Mouse (Mus musculus) intestine, embryonic 14.5 days (tissue): ENCODE results near the gene Adssl1. TPM values are rescaled to one million over a fixed set of nuclear protein-coding genes. Genes with fewer than 3 reads are reported as not detected.
A peak's percentile ranks its signal among the peaks of the same experiment; 100 is the strongest.

Experiments used
- ATAC-seq: fragments of 200-750 bp; cut with Nextera tagmentation; replicated peaks from 2 replicates; pipeline ENCODE4 v1.8.0; 2017; ENCODE audit warnings: low read depth, moderate number of reproducible peaks, moderate TSS enrichment, moderate library complexity; ENCODE audit not compliant: low FRiP score, low TSS enrichment
- DNase-seq: peaks from one replicate; pipeline ENCODE4 v3.0.0-alpha.2; 2018; ENCODE audit warnings: low spot score
- H3K27ac ChIP-seq: fragments of 300-500 bp; sonication (generic); 2 replicates; pipeline ENCODE4 v1.5.1; 2014; ENCODE audit warnings: low read depth, mild to moderate bottlenecking, control low read depth
- H3K27me3 ChIP-seq: fragments of 300-500 bp; sonication (generic); replicated peaks from 2 replicates; pipeline ENCODE4 v1.6.1; 2014; ENCODE audit warnings: low read length, control low read depth; ENCODE audit not compliant: control insufficient read depth, insufficient read depth
- H3K36me3 ChIP-seq: fragments of 300-500 bp; sonication (generic); 2 replicates; pipeline ENCODE4 v1.6.1; 2014; ENCODE audit warnings: low read length, control low read depth; ENCODE audit not compliant: control insufficient read depth, insufficient read depth
- H3K4me1 ChIP-seq: fragments of 300-500 bp; sonication (generic); replicated peaks from 2 replicates; pipeline ENCODE4 v1.6.1; 2014; ENCODE audit warnings: low read length, control low read depth, mixed read lengths; ENCODE audit not compliant: control insufficient read depth, insufficient read depth
- H3K4me2 ChIP-seq: fragments of 300-500 bp; sonication (generic); 2 replicates; pipeline ENCODE4 v1.6.1; 2014; ENCODE audit warnings: low read length
- H3K4me3 ChIP-seq: fragments of 300-500 bp; sonication (generic); 2 replicates; pipeline ENCODE4 v1.5.1; 2014; ENCODE audit warnings: low read depth, low read length, control low read depth, mixed read lengths
- H3K9ac ChIP-seq: fragments of 300-500 bp; sonication (generic); 2 replicates; pipeline ENCODE4 v1.6.1; 2014; ENCODE audit warnings: mild to moderate bottlenecking, low read length
- H3K9me3 ChIP-seq: fragments of 300-500 bp; sonication (generic); 2 replicates; pipeline ENCODE4 v1.6.1; 2016; ENCODE audit warnings: low read length, control low read depth; ENCODE audit not compliant: control insufficient read depth
- WGBS: fragments of 180-500 bp; shearing (Covaris S2); extraction: QIAGEN DNeasy Blood & Tissue Kit; methylation state at CpG from one replicate; pipeline ENCODE4 v1.1.7; 2014; 5-methylcytosine and 5-hydroxymethylcytosine counted together
- polyA plus RNA-seq: library from polyadenylated mRNA; unstranded; fragments of >200 nt; fragmentation: Nextera tagmentation; extraction: Ambion mirVana; gene quantifications from 2 replicates; pipeline ENCODE4 v1.2.1, GENCODE M21; 2014

The Adssl1 gene
- polyA plus RNA-seq, 1 experiment from 2014 or later: 1.8 TPM

- Histone ChIP-seq H3K9ac (0 out of 2 replicates have a peak overlapping the region, but pooled peaks have one; percentile 7), H3K4me2 (no peak overlapping the region), H3K27ac (peak overlapping the region; percentile 88), H3K4me3 (no peak overlapping the region), H3K27me3 (no peaks in the 10 kb centered on the region), H3K9me3 (no peaks in the 10 kb centered on the region), H3K36me3 (peaks cover 85% of the 10 kb centered on the region), H3K4me1 (peaks cover 51% of the 10 kb centered on the region)
- 84% methylated on average over 9 of the region's 9 CpGs for WGBS
- DNase-seq (no peak), ATAC-seq (no peak)
Observed at GRCm38 (mm10) chr12:112661851-112662250, 42.0 kb downstream of the Adssl1 start.

DNA sequence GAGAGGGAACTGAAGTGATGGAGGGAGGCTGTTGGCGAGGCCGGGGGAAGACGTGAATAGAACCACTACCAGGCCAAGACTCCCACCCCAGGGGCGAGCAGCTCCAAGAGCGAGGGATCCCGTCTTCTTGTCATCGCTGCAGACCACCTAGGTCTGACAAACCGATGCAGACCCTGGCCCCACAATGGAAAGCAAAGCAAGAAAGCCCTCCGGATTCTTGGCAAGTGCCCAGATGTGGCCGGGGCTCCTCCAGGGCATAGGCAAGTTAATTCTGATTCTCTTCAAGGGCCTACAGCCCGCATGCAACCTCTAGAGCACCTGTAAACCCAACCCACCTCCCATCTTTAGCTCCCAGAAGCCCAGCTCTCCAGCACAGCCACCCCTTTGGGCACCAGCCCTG lies 43.5 kb downstream of the Adssl1 start:
- H3K4me2 ChIP-seq: no peak overlapping the region
- no peaks in the 10 kb centered on the region for H3K27me3 ChIP-seq
- peaks cover 85% of the 10 kb centered on the region for H3K36me3 ChIP-seq
- no peak for ATAC-seq
- no peak overlapping the region for H3K9ac ChIP-seq
- H3K4me3 ChIP-seq: no peak overlapping the region
- WGBS: 87% methylated on average over 11 of the region's 11 CpGs
- DNase-seq: no peak
- H3K27ac ChIP-seq: no peak overlapping the region
- H3K9me3 ChIP-seq: no peaks in the 10 kb centered on the region
- H3K4me1 ChIP-seq: peaks cover 51% of the 10 kb centered on the region

GRCm38 (mm10) chr12:112663716-112664115 lies 43.9 kb downstream of the Adssl1 start:
- Histone ChIP-seq H3K27me3 (no peaks in the 10 kb centered on the region), H3K4me3 (no peak overlapping the region), H3K4me1 (peaks cover 51% of the 10 kb centered on the region), H3K9ac (no peak overlapping the region), H3K9me3 (no peaks in the 10 kb centered on the region), H3K27ac (no peak overlapping the region; the same call in 1 of the 2 replicates), H3K4me2 (no peak overlapping the region), H3K36me3 (peaks cover 85% of the 10 kb centered on the region)
- DNase-seq: no peak
- WGBS: 87% methylated on average over 12 of the region's 12 CpGs
- no peak for ATAC-seq

GRCm38 (mm10) chr12:112664124-112664523 lies 44.3 kb downstream of the Adssl1 start:
- ATAC-seq (no peak), DNase-seq (no peak)
- H3K36me3 ChIP-seq: peaks cover 85% of the 10 kb centered on the region
- no peak overlapping the region for H3K4me3 ChIP-seq
- peaks cover 51% of the 10 kb centered on the region for H3K4me1 ChIP-seq
- H3K27me3 ChIP-seq: no peaks in the 10 kb centered on the region
- 53% methylated on average over 2 of the region's 2 CpGs for WGBS
- no peaks in the 10 kb centered on the region for H3K9me3 ChIP-seq
- H3K4me2 ChIP-seq: no peak overlapping the region
- H3K27ac ChIP-seq: no peak overlapping the region; the same call in 1 of the 2 replicates
- no peak overlapping the region for H3K9ac ChIP-seq

GRCm38 (mm10) chr12:112664656-112665055 lies 44.8 kb downstream of the Adssl1 start:
- ATAC-seq (no peak), DNase-seq (no peak)
- Histone ChIP-seq H3K27ac (no peak overlapping the region), H3K9me3 (no peaks in the 10 kb centered on the region), H3K4me2 (no peak overlapping the region), H3K27me3 (no peaks in the 10 kb centered on the region), H3K9ac (no peak overlapping the region), H3K36me3 (peaks cover 85% of the 10 kb centered on the region), H3K4me3 (no peak overlapping the region), H3K4me1 (peaks cover 51% of the 10 kb centered on the region)
- WGBS: 39% methylated on average over 5 of the region's 5 CpGs

DNA sequence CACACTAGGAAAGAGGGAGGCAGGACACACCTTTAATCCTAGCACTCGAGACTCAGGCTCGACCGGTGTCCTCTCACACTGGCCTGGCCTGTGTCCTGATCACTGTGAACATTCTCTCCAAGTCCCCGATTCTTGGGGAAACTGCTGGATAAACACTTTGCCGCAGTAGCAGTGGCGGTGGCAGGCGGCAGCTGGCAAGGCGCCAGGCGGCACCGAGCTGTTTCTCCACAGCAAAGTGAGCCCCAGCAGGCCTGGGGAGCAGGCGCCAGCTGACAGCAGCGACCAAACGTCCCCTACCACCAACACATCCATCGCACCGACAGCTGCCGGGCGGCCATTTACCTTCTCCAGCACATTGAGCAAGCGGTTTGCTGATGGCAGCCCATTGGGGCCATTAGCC lies 45.6 kb downstream of the Adssl1 start:
- Histone ChIP-seq H3K9me3 (no peaks in the 10 kb centered on the region), H3K4me3 (no peak overlapping the region), H3K27me3 (no peaks in the 10 kb centered on the region), H3K9ac (no peak overlapping the region), H3K27ac (peak overlapping the region; percentile 17; the same call in 1 of the 2 replicates), H3K4me2 (no peak overlapping the region), H3K4me1 (peaks cover 46% of the 10 kb centered on the region), H3K36me3 (peaks cover 90% of the 10 kb centered on the region)
- ATAC-seq (no peak), DNase-seq (no peak)
- WGBS: 32% methylated on average over 18 of the region's 18 CpGs

- Histone ChIP-seq H3K9ac (no peak overlapping the region), H3K4me3 (no peak overlapping the region), H3K4me1 (peaks cover 46% of the 10 kb centered on the region), H3K36me3 (peaks cover 93% of the 10 kb centered on the region), H3K27me3 (no peaks in the 10 kb centered on the region), H3K4me2 (no peak overlapping the region), H3K9me3 (no peaks in the 10 kb centered on the region), H3K27ac (no peak overlapping the region)
- no peak for DNase-seq
- no peak for ATAC-seq
- WGBS: 89% methylated on average over 9 of the region's 9 CpGs
Observed at GRCm38 (mm10) chr12:112665881-112666544, 46.2 kb downstream of the Adssl1 start.

- H3K4me1 ChIP-seq: peaks cover 46% of the 10 kb centered on the region
- DNase-seq (no peak), ATAC-seq (no peak)
- H3K27ac ChIP-seq: no peak overlapping the region
- H3K4me2 ChIP-seq: no peak overlapping the region
- H3K36me3 ChIP-seq: peaks cover 85% of the 10 kb centered on the region
- WGBS: 75% methylated on average over 10 of the region's 10 CpGs
- H3K9me3 ChIP-seq: no peaks in the 10 kb centered on the region
- no peaks in the 10 kb centered on the region for H3K27me3 ChIP-seq
- H3K9ac ChIP-seq: no peak overlapping the region
- H3K4me3 ChIP-seq: no peak overlapping the region
Observed at GRCm38 (mm10) chr12:112667619-112668297, 47.9 kb downstream of the Adssl1 start.
